Mouse (Mus musculus) urinary bladder, postnatal 25 days (tissue): ENCODE data around the gene Gm3250.
"Not testable (repeated sequence)": the region's sequence is repeated elsewhere in the genome, so short reads cannot be mapped to it uniquely, and the experiment has no call there.

ENCODE experiments used
- DNase-seq: peaks from one replicate; pipeline ENCODE4 v3.0.0; 2022; ENCODE audit warnings: low spot score

Gene Gm3250

GRCm38 (mm10) chr10:77750686-77751085, 31.7 kb downstream of the Gm3250 start:
- DNase-seq = not testable (repeated sequence)

GRCm38 (mm10) chr10:77741924-77742688, 40.2 kb downstream of the Gm3250 start, which contains the start of gene Gm18596:
TSS of gene Gm18596 (minus strand) at chr10:77742638.
- DNase-seq = not testable (repeated sequence)

DNA sequence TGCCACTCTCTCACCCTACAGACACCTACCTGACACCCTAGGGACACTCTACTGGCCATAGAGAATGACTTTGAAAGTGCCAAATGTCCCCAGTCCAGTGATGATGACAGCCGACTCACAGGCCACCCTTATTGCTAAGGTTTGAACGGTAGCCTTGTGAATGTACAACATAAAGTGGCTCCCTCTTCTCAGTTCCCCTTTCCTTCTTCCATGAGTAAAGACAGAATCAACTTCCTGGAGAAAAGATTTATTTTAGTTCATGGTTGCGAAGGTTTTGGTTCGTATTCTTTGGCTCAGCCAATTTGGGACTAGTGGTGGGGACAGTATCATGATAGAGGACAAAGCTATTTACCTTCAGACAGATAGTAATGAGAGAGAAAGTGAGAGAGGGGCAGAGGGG, 43.4 kb downstream of the Gm3250 start:
- DNase-seq = no peak

DNA sequence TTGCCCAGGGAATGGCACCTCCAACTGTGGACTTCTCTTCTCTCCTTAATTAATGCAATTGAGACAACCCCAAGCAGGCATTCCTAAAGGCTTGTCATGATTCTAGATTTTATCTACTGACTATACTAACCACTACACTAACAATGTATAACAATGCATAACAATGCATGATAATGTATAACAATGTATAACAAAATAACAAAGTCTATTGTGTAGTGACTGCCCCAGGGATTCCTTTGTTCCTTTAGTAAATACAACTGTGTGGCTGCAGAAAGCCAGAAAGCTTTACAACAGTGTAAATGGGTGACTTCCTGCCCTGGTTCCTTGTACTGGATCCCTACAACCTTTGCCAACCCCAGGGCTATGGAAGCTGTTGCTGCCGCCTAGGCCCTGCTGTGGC, 46.4 kb downstream of the Gm3250 start:
- no peak for DNase-seq
